ENCODE assay signal across 7 mouse cellular contexts in the genomic region with DNA sequence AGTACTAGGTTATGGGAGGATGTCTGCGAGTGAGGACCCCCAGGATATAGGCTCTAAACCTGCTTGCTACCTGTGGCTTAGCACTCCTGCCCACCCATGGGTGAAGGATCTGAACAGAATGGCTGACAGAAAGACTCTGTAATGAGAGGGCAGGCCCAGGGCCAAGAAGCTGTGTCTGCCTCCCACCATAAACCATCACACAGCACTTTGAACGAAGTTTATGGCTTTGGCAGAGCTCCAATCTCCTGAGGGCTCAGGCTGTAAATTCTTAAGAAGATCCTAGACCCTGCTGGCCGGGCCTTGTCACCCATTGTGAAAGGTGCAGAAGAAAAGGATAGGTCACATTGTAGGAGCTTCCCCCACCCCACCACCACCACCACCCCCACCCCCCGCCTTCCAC.
DNase-seq lines count a peak whose midpoint lies in the region; ATAC-seq lines count a peak whose summit lies in the region.

No protein-coding gene starts in this region.

- H3K9me3 ChIP-seq in forebrain, embryonic 11.5 days (ENCODE audit: control insufficient read depth, low read length): no peaks in the 10 kb centered on the region
- no peaks in the 10 kb centered on the region for H3K9me3 ChIP-seq in intestine, embryonic 16.5 days (ENCODE audit: control insufficient read depth, low read length)
- H3K9me3 ChIP-seq in neural tube, embryonic 13.5 days: no peaks in the 10 kb centered on the region

- H3K4me3 ChIP-seq in forebrain, embryonic 11.5 days (ENCODE audit: low read depth, low read length): no peak overlapping the region
- H3K4me3 ChIP-seq in intestine, embryonic 16.5 days (ENCODE audit: low read length): no peak overlapping the region
- no peak overlapping the region for H3K4me3 ChIP-seq in neural tube, embryonic 13.5 days

- no peak overlapping the region; the same call in 1 of the 2 replicates for H3K9ac ChIP-seq in forebrain, embryonic 11.5 days (ENCODE audit: low read length)
- peak overlapping the region; percentile 62; the same call in 1 of the 2 replicates for H3K9ac ChIP-seq in intestine, embryonic 16.5 days (ENCODE audit: low read depth, low read length)
- H3K9ac ChIP-seq in neural tube, embryonic 13.5 days: no peak overlapping the region

- H3K36me3 ChIP-seq in forebrain, embryonic 11.5 days (ENCODE audit: control insufficient read depth, insufficient read depth, low read length): no peaks in the 10 kb centered on the region
- no peaks in the 10 kb centered on the region for H3K36me3 ChIP-seq in intestine, embryonic 16.5 days (ENCODE audit: control insufficient read depth, insufficient read depth, low read length)
- no peaks in the 10 kb centered on the region for H3K36me3 ChIP-seq in neural tube, embryonic 13.5 days

- H3K4me1 ChIP-seq in forebrain, embryonic 11.5 days (replicated peaks; ENCODE audit: control insufficient read depth, insufficient read depth, low read length): peaks cover 10% of the 10 kb centered on the region
- peaks cover 21% of the 10 kb centered on the region for H3K4me1 ChIP-seq in intestine, embryonic 16.5 days (ENCODE audit: control insufficient read depth, insufficient read depth, low read length)
- peaks cover 25% of the 10 kb centered on the region for H3K4me1 ChIP-seq in neural tube, embryonic 13.5 days (replicated peaks)

- 66% methylated on average over 4 of the region's 4 CpGs for WGBS in forebrain, embryonic 11.5 days
- 24% methylated on average over 4 of the region's 4 CpGs for WGBS in intestine, embryonic 16.5 days
- 24% methylated on average over 4 of the region's 4 CpGs for WGBS in neural tube, embryonic 13.5 days

- H3K27me3 ChIP-seq in forebrain, embryonic 11.5 days (ENCODE audit: control insufficient read depth, insufficient read depth, low read length): no peaks in the 10 kb centered on the region
- no peaks in the 10 kb centered on the region for H3K27me3 ChIP-seq in intestine, embryonic 16.5 days (replicated peaks; ENCODE audit: control insufficient read depth, insufficient read depth, low read length)
- H3K27me3 ChIP-seq in neural tube, embryonic 13.5 days: no peaks in the 10 kb centered on the region

- ATAC-seq in forebrain, embryonic 11.5 days (replicated peaks; ENCODE audit: low FRiP score): peak; percentile 4; the same call in 1 of the 2 replicates
- peak; percentile 94 for ATAC-seq in intestine, embryonic 16.5 days
- peak; percentile 77 for ATAC-seq in neural tube, embryonic 13.5 days (ENCODE audit: low read depth)

- no peak overlapping the region for H3K4me2 ChIP-seq in forebrain, embryonic 11.5 days (ENCODE audit: low read depth, low read length, severe bottlenecking)
- H3K4me2 ChIP-seq in intestine, embryonic 16.5 days (ENCODE audit: low read depth, low read length): 0 out of 2 replicates have a peak overlapping the region, but pooled peaks have one; percentile 34
- H3K4me2 ChIP-seq in neural tube, embryonic 13.5 days: no peak overlapping the region; the same call in 1 of the 2 replicates

- DNase-seq in lung, postnatal 10 days: peak; percentile 56
- DNase-seq in lung, postnatal 14 days: no peak
- no peak for DNase-seq in forebrain, embryonic 11.5 days (ENCODE audit: low spot score)
- no peak for DNase-seq in B cell, adult 2 months
- no peak for DNase-seq in ovary, postnatal 10 days (ENCODE audit: low spot score)

- 0 out of 2 replicates have a peak overlapping the region, but pooled peaks have one; percentile 58 for H3K27ac ChIP-seq in forebrain, embryonic 11.5 days (ENCODE audit: low read depth, low read length)
- peak overlapping the region; percentile 91 for H3K27ac ChIP-seq in intestine, embryonic 16.5 days (ENCODE audit: low read length)
- H3K27ac ChIP-seq in neural tube, embryonic 13.5 days (replicated peaks): peak overlapping the region; percentile 92

Comparison
In these comparisons a context has a peak if more than half of its experiments do, and no peak if none do; other contexts are left out.
1. ATAC-seq: peak in every context shown above with its lines; median percentile 94 in intestine, embryonic 16.5 days; 77 in neural tube, embryonic 13.5 days; 4 in forebrain, embryonic 11.5 days.